Mouse (Mus musculus): ENCODE data around the gene Prr11. TPM values are rescaled to one million over a fixed set of nuclear protein-coding genes. Genes with fewer than 3 reads are reported as not detected.
A peak's percentile ranks its signal among the peaks of the same experiment; 100 is the strongest.
"Not testable (repeated sequence)": the region's sequence is repeated elsewhere in the genome, so short reads cannot be mapped to it uniquely, and the experiment has no call there.

Prr11 gene
- polyA plus RNA-seq, 1 experiment from 2014 or later, result 6.0 TPM

DNA sequence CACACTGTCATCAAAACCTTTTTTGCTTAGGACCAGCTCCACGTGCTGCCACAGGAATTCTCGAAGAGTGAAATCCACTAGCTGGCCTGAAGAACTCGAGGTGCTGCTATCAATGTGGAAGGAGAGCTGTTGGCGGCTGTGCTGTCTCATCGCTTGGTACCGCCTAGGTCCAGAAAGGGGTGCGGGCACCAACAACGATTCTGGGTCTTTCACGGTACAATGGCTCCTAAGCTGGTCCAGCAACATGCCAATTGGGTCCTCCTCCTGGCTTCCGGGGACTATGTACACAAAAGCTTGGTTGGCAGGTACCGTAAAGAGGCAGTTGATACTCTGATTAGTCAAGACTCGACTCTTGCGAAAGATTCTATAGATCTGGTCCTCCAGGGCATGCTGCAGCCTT, 23.0 kb downstream of the Prr11 start:
- Histone ChIP-seq H3K36me3 (ENCODE audit: inconsistent target) (peaks cover 22% of the 10 kb centered on the region), H3K4me3 (ENCODE audit: inconsistent target) (peak overlapping the region; percentile 100), H3K79me2 (ENCODE audit: inconsistent target) (peaks cover 61% of the 10 kb centered on the region), H3K27ac (no peak overlapping the region)
- WGBS (ENCODE audit: missing documents), result 78% methylated on average over 13 of the region's 13 CpGs

GRCm38 (mm10) chr11:87083712-87084111, 24.8 kb downstream of the Prr11 start:
- H3K79me2 ChIP-seq (ENCODE audit: inconsistent target), result peaks cover 75% of the 10 kb centered on the region
- peaks cover 37% of the 10 kb centered on the region for H3K36me3 ChIP-seq (ENCODE audit: inconsistent target)
- 100% methylated on average over 1 of the region's 1 CpGs for WGBS (ENCODE audit: missing documents)
- H3K4me3 ChIP-seq (ENCODE audit: inconsistent target), result no peak overlapping the region
- no peak overlapping the region for H3K27ac ChIP-seq

DNA sequence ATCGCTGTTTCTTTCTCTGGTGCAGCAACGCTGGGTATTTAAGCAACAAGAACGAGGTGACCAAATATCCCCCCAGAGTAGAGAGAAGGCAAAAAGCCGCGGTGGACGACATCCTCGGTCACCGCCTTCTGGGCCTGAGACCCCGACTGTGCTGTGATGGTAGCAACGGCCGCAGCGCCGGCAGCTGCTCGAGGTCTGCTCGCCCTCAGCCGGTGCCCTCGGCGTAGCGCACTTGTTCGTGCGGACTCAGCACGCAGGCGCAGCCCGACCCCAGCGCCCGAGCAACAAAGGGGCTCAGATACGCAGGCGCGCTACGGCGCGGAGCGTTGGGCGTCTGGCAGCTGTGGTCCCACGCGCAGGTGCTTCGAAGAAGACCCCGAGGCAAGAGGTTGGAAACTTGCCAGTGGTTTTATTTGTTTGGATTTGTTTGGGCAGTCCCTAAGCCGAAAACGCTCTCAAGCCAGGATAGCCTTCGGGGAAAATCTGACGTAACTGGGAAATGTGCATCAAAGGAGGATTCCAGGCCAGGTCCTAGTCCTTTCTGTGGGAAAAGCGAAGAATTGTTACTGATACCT, 34.6 kb downstream of the Prr11 start, which contains the start of gene Gdpd1:
Gene Gdpd1 (minus strand): TSS at position 197 of the 575 bp plus-strand sequence.
- peak within 1 kb of the TSS; percentile 85 for H3K4me3 ChIP-seq (ENCODE audit: inconsistent target)
- H3K79me2 ChIP-seq (ENCODE audit: inconsistent target), result peaks cover 10% of the 10 kb centered on the region; the same call in 1 of the 2 replicates
- 3% methylated on average over 43 of the region's 43 CpGs for WGBS (ENCODE audit: missing documents)
- H3K27ac ChIP-seq, result peak within 1 kb of the TSS; percentile 31; the same call in 1 of the 2 replicates
- peaks cover 8% of the 10 kb centered on the region; the same call in 1 of the 2 replicates for H3K36me3 ChIP-seq (ENCODE audit: inconsistent target)

- WGBS (ENCODE audit: missing documents), result 7% methylated on average over 24 of the region's 24 CpGs
- Histone ChIP-seq H3K27ac (peak overlapping the region; percentile 31; the same call in 1 of the 2 replicates), H3K79me2 (ENCODE audit: inconsistent target) (peaks cover 9% of the 10 kb centered on the region; the same call in 1 of the 2 replicates), H3K4me3 (ENCODE audit: inconsistent target) (peak overlapping the region; percentile 85), H3K36me3 (ENCODE audit: inconsistent target) (peaks cover 8% of the 10 kb centered on the region; the same call in 1 of the 2 replicates)
These were observed 35.1 kb downstream of the Prr11 start for GRCm38 (mm10) chr11:87073343-87073865.

DNA sequence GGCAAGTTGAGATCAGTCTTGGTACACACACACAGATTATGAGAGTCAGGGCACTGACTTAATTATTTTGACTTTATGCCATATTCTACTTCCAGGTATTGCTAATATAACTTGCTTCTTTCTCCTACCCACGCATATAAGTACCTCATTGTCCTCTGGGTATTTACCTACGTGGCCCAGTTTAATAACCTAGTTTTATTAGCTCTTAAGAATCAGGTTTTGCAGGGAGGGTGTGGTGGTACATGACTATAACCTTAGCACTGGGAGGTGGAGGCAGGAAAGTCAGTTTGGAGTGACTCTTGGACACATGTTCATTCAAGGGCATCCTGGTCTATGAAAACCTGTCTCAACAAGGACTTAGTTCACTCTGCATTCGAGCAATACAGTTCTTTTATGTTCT, 46.4 kb downstream of the Prr11 start:
- H3K79me2 ChIP-seq (ENCODE audit: inconsistent target), result no peaks in the 10 kb centered on the region; the same call in 1 of the 2 replicates
- H3K36me3 ChIP-seq (ENCODE audit: inconsistent target), result peaks cover 43% of the 10 kb centered on the region; the same call in 1 of the 2 replicates
- no peak overlapping the region for H3K27ac ChIP-seq
- 89% methylated on average over 3 of the region's 3 CpGs for WGBS (ENCODE audit: missing documents)
- H3K4me3 ChIP-seq (ENCODE audit: inconsistent target), result no peak overlapping the region

GRCm38 (mm10) chr11:87060410-87060809, 48.1 kb downstream of the Prr11 start:
- WGBS (ENCODE audit: missing documents), result 84% methylated on average over 2 of the region's 2 CpGs
- H3K36me3 ChIP-seq (ENCODE audit: inconsistent target), result peaks cover 57% of the 10 kb centered on the region
- no peak overlapping the region for H3K27ac ChIP-seq
- H3K79me2 ChIP-seq (ENCODE audit: inconsistent target), result no peaks in the 10 kb centered on the region
- H3K4me3 ChIP-seq (ENCODE audit: inconsistent target), result no peak overlapping the region

DNA sequence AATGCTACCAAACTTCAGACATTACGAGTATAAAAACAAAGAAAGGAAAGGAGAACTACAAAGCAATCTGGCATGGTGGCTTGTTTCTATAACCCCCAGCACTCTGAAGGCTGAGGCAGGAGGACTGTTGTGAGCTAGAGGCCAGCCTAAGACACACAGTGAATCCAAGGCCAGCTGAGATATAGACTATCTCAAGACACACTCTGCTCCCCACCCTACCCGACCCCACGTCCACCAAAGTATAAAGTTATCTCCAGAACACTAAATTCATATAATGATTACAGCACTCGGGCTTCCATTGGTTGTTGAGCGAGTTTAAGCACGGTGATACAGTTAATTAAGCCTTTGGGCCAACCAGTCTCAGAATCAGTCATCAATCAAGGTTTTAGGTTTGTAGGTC, 52.2 kb downstream of the Prr11 start:
- Histone ChIP-seq H3K4me3 (ENCODE audit: inconsistent target) (no peak overlapping the region), H3K36me3 (ENCODE audit: inconsistent target) (peaks cover 42% of the 10 kb centered on the region), H3K79me2 (ENCODE audit: inconsistent target) (no peaks in the 10 kb centered on the region), H3K27ac (no peak overlapping the region)
- WGBS (ENCODE audit: missing documents), result 89% methylated on average over 5 of the region's 6 CpGs

- not testable (repeated sequence) for H3K27ac ChIP-seq; H3K4me3 ChIP-seq (ENCODE audit: inconsistent target); H3K79me2 ChIP-seq (ENCODE audit: inconsistent target)
- WGBS (ENCODE audit: missing documents), result 96% methylated on average over 7 of the region's 7 CpGs
- H3K36me3 ChIP-seq (ENCODE audit: inconsistent target), result peaks cover 24% of the 10 kb centered on the region; the same call in 1 of the 2 replicates
These were observed 59.6 kb downstream of the Prr11 start for GRCm38 (mm10) chr11:87048900-87049299.

DNA sequence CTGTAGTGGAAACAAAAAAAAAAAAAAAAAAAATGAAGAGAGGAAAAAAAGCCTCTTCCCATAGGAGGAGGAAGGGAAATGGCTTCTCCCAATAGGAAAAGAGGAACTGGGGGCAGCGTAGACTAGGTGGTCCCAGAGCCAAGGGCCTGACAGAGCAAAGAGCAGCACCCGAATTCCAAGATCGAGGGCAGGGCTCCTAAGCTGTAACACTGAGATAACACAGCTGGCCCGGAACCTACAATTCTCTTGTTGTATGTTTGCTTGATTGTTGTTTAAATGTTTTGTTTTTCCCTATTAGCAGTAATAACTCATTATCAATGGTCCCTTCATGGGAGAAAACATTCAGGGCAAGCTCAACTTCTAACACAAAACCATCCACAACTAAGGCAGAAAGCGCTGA, 61.5 kb downstream of the Prr11 start:
- WGBS (ENCODE audit: missing documents), result 92% methylated on average over 5 of the region's 5 CpGs
- Histone ChIP-seq H3K27ac (no peak overlapping the region), H3K36me3 (ENCODE audit: inconsistent target) (0 out of 2 replicates have a peak, but pooled peaks cover 20% of the 10 kb centered on the region), H3K79me2 (ENCODE audit: inconsistent target) (no peaks in the 10 kb centered on the region), H3K4me3 (ENCODE audit: inconsistent target) (no peak overlapping the region)

DNA sequence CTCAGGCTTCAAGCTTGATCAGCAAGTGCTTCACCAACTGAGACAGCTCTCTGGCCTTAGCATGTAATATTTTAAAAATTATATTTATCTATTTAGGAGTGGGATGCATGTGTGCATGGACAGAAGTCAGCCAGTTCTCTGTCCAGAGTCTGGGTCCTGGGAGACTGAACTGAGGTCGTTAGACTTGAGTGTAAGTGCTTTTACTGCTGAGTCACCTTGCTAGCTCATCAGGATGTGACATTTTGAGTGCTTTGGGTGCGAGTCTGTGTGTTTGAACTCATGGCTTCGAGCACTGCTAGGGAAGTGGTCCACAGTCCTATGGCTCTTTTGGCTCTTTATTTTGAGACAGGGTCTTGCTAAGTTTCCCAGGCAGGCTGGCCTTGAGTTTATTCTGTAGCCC, 65.5 kb downstream of the Prr11 start:
- Histone ChIP-seq H3K79me2 (ENCODE audit: inconsistent target) (no peaks in the 10 kb centered on the region), H3K36me3 (ENCODE audit: inconsistent target) (0 out of 2 replicates have a peak, but pooled peaks cover 10% of the 10 kb centered on the region), H3K4me3 (ENCODE audit: inconsistent target) (no peak overlapping the region), H3K27ac (no peak overlapping the region)
- WGBS (ENCODE audit: missing documents), result 83% methylated on average over 3 of the region's 3 CpGs

DNA sequence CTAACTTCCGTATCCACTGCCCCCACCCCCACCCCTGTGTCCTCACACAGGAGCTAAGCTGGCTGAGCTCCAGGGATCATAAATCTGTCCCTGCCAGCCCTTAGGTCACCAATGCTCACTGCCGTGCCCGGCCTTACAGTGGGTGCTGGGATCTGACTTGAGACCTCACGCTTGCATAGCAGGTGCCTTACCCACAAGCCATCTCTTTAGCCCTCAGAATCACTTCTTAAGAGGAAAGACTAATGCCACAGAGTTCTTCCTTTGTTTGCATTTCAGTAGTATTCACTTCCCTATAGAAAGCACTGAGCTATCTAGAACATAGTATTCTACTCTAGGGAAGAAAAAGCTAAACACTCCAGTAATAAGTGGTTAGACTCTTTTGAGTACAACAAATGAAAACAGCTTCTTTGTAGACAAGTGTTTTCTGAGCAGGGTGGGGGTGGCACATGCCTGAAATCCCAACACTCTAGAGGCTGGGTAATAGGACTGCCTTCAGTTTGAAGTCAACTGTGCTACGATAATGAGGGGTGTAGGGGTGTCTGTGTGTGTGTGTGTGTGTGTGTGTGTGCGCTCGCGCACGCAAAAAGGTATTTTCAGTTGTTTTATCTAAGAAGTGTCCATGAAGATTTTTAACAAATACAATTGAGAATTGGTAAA, 69.1 kb downstream of the Prr11 start:
- Histone ChIP-seq H3K79me2 (ENCODE audit: inconsistent target) (no peaks in the 10 kb centered on the region), H3K4me3 (ENCODE audit: inconsistent target) (no peak overlapping the region), H3K36me3 (ENCODE audit: inconsistent target) (peaks cover 18% of the 10 kb centered on the region; the same call in 1 of the 2 replicates), H3K27ac (peak overlapping the region; percentile 76)
- WGBS (ENCODE audit: missing documents), result 56% methylated on average over 9 of the region's 9 CpGs

Other genes starting within 250 kb of the Prr11 start
- gene Ypel2, start 115.0 kb downstream of the Prr11 start, polyA plus RNA-seq (2018), result 1.1 to 6.4 TPM (median 4.0 TPM) in 3 replicates
- gene Gdpd1, start 34.6 kb downstream of the Prr11 start, polyA plus RNA-seq (2018), result 27.9 to 70.5 TPM (median 53.3 TPM) in 3 replicates
- 14.8 to 16.3 TPM (median 15.4 TPM) in 3 replicates for gene Smg8, start 21.9 kb downstream of the Prr11 start, polyA plus RNA-seq (2018)
- 2.1 to 6.6 TPM (median 6.6 TPM) in 3 replicates for gene Ska2, start 526 bp upstream of the Prr11 start, polyA plus RNA-seq (2018)
- gene Trim37, start 18.4 kb upstream of the Prr11 start, polyA plus RNA-seq (2018), result 10.6 to 15.1 TPM (median 15.0 TPM) in 3 replicates

Data from macrophage (primary cell).